Mouse (Mus musculus): ENCODE data around the gene Fcrla.
A peak's percentile ranks its signal among the peaks of the same experiment; 100 is the strongest.

The Fcrla gene

GRCm38 (mm10) chr1:170928467-170928866 lies 1.1 kb upstream of the Fcrla start:
- no peak for DNase-seq

- DNase-seq, result no peak
Observed at GRCm38 (mm10) chr1:170926941-170927340, 442 bp downstream of the Fcrla start.

GRCm38 (mm10) chr1:170924485-170924884 lies 2.9 kb downstream of the Fcrla start:
- DNase-seq, result no peak

- no peak for DNase-seq
Observed at GRCm38 (mm10) chr1:170919308-170919707, 8.1 kb downstream of the Fcrla start.

- no peak for DNase-seq
Observed at GRCm38 (mm10) chr1:170915657-170916056, 11.7 kb downstream of the Fcrla start.

GRCm38 (mm10) chr1:170912891-170913615 lies 14.3 kb downstream of the Fcrla start, which contains the start of gene Fcrlb:
Gene Fcrlb (minus strand): TSS chr1:170912941.
- DNase-seq, result no peak

GRCm38 (mm10) chr1:170911907-170912660 lies 15.3 kb downstream of the Fcrla start:
- DNase-seq, result no peak

GRCm38 (mm10) chr1:170908341-170908740 lies 19.0 kb downstream of the Fcrla start:
- peak; percentile 44 to 47 for DNase-seq

GRCm38 (mm10) chr1:170907456-170908191 lies 19.8 kb downstream of the Fcrla start:
- DNase-seq, result peak; percentile 70 to 74

- peak in 1 of 2 experiments; percentile 67 for DNase-seq
Observed at GRCm38 (mm10) chr1:170907111-170907455, 20.3 kb downstream of the Fcrla start.

- no peak for DNase-seq
Observed at GRCm38 (mm10) chr1:170903485-170903884, 23.9 kb downstream of the Fcrla start.

- DNase-seq, result peak; percentile 84 to 90
Observed at GRCm38 (mm10) chr1:170901536-170902238, 25.7 kb downstream of the Fcrla start.

- peak; percentile 18 to 65 for DNase-seq
Observed at GRCm38 (mm10) chr1:170900799-170901467, 26.4 kb downstream of the Fcrla start.

- DNase-seq, result no peak
Observed at GRCm38 (mm10) chr1:170898413-170899075, 28.8 kb downstream of the Fcrla start.

- DNase-seq, result no peak
Observed at GRCm38 (mm10) chr1:170896651-170897281, 30.6 kb downstream of the Fcrla start.

- peak in 1 of 2 experiments; percentile 29 for DNase-seq
Observed at GRCm38 (mm10) chr1:170894603-170895602, 32.5 kb downstream of the Fcrla start.

GRCm38 (mm10) chr1:170892279-170892678 lies 35.1 kb downstream of the Fcrla start:
- no peak for DNase-seq

- DNase-seq, result no peak
Observed at GRCm38 (mm10) chr1:170891646-170892045, 35.7 kb downstream of the Fcrla start.

- DNase-seq, result no peak
Observed at GRCm38 (mm10) chr1:170889310-170889709, 38.1 kb downstream of the Fcrla start.

GRCm38 (mm10) chr1:170886044-170886458 lies 41.3 kb downstream of the Fcrla start:
- no peak for DNase-seq
